Mouse (Mus musculus) bone marrow macrophage, adult 2 months (primary cell): ENCODE results near the gene Aunip.

Experiments
- CTCF ChIP-seq: IDR thresholded peaks from 2 replicates; pipeline ENCODE4 v1.5.1; 2012; ENCODE audit warnings: low read depth, mild to moderate bottlenecking, low read length, moderate library complexity
- POLR2A ChIP-seq: IDR thresholded peaks from 2 replicates; pipeline ENCODE4 v1.6.1; 2012; ENCODE audit warnings: mild to moderate bottlenecking, low read depth, low read length, borderline replicate concordance

DNA sequence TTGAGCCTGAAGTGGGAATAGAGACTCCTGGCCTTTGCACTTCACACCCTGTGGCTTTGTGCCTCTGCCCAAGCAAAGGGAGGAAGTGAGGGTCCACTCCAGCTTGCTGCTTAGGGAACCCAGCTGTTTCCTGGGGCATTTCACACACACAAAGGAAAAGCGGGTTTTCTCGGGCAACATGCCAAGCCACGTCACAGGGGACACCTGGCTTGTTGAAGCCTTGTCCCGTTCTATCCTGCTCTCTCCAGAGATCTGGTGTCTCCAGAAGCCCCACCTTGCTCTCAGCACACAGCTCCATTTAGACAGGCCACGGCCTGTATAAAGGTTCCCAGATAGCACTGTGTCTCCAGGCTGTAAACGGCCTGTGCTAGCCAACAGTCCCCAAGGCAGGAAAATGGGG lies 19.1 kb upstream of the Aunip start:
- no peak for TF ChIP-seq CTCF
- TF ChIP-seq POLR2A = no peak
